Mouse (Mus musculus) CH12.LX (cell line): Measurements from ENCODE around the gene Fnip1.

Experiments
- BHLHE40 ChIP-seq: IDR thresholded peaks from 2 replicates; pipeline ENCODE4 v1.6.1; 2011; ENCODE audit warnings: mild to moderate bottlenecking, low read depth, low read length, improper control_type of control experiment
- CTCF ChIP-seq, 2 experiments: IDR thresholded peaks in 1 of 2; conservative IDR thresholded peaks in 1 of 2; 2 replicates each; pipeline ENCODE4 v1.5.1; 2011 to 2012; ENCODE audit warnings: low read depth in 2 of 2, low read length in 2 of 2, improper control_type of control experiment in 1 of 2, inconsistent platforms in 1 of 2, mild to moderate bottlenecking in 1 of 2, moderate library complexity in 1 of 2
- EP300 ChIP-seq: IDR thresholded peaks from 2 replicates; pipeline ENCODE4 v1.6.1; 2011; ENCODE audit warnings: low read length, improper control_type of control experiment
- MXI1 ChIP-seq: IDR thresholded peaks from 2 replicates; pipeline ENCODE4 v1.6.1; 2011; ENCODE audit warnings: mild to moderate bottlenecking, low read depth, low read length, improper control_type of control experiment
- POLR2A ChIP-seq: IDR thresholded peaks from 2 replicates; pipeline ENCODE4 v1.6.1; 2011; ENCODE audit warnings: low read depth, mild to moderate bottlenecking, improper control_type of control experiment, low read length
- POLR2AphosphoS2 ChIP-seq: IDR thresholded peaks from 2 replicates; pipeline ENCODE4 v1.6.1; 2011; ENCODE audit warnings: low read depth, low read length, improper control_type of control experiment
- TBP ChIP-seq: conservative IDR thresholded peaks from 2 replicates; pipeline ENCODE4 v1.6.1; 2011; ENCODE audit warnings: low read depth, low read length, improper control_type of control experiment
- TCF12 ChIP-seq: IDR thresholded peaks from 2 replicates; pipeline ENCODE4 v1.6.1; 2014; ENCODE audit warnings: low read depth, mild to moderate bottlenecking, inconsistent platforms, low read length, improper control_type of control experiment
- USF1 ChIP-seq: IDR thresholded peaks from 2 replicates; pipeline ENCODE4 v1.6.1; 2014; ENCODE audit warnings: low read depth, mild to moderate bottlenecking, inconsistent platforms, low read length, improper control_type of control experiment
- USF2 ChIP-seq: conservative IDR thresholded peaks from 2 replicates; pipeline ENCODE4 v1.6.1; 2011; ENCODE audit warnings: low read depth, low read length, improper control_type of control experiment

- TF ChIP-seq USF1 (no peak), EP300 (no peak), CTCF (conservative IDR thresholded peaks at IDR 0.05 in 1 of 2, IDR thresholded peaks at IDR 0.05 in 1 of 2; ENCODE audit: low read depth in 2 of 2, low read length in 2 of 2) (no peak), POLR2AphosphoS2 (no peak), TCF12 (no peak), POLR2A (no peak), BHLHE40 (no peak), USF2 (no peak), TBP (no peak), MXI1 (no peak)
These were observed 10.9 kb upstream of the Fnip1 start for GRCm38 (mm10) chr11:54427138-54427537.
